Mouse (Mus musculus): ENCODE data around the gene Serpina1f.

Gene Serpina1f

GRCm38 (mm10) chr12:103660076-103660475 is 35.3 kb downstream of the Serpina1f start:
- DNase-seq = no peak

GRCm38 (mm10) chr12:103659171-103659570 is 36.2 kb downstream of the Serpina1f start:
- no peak for DNase-seq

- DNase-seq = no peak
Measured at GRCm38 (mm10) chr12:103657991-103658390, 37.3 kb downstream of the Serpina1f start.

- no peak for DNase-seq
Measured at GRCm38 (mm10) chr12:103656848-103657626, 38.3 kb downstream of the Serpina1f start, which contains the start of gene Serpina6. TSS of gene Serpina6 (minus strand) at chr12:103657212.

GRCm38 (mm10) chr12:103655123-103656044 is 39.9 kb downstream of the Serpina1f start:
- DNase-seq = no peak

- no peak for DNase-seq
Measured at GRCm38 (mm10) chr12:103653836-103654235, 41.5 kb downstream of the Serpina1f start.

GRCm38 (mm10) chr12:103646314-103646713 is 49.0 kb downstream of the Serpina1f start:
- no peak for DNase-seq

GRCm38 (mm10) chr12:103644601-103645000 is 50.7 kb downstream of the Serpina1f start:
- no peak for DNase-seq

- no peak for DNase-seq
Measured at GRCm38 (mm10) chr12:103643818-103644217, 51.5 kb downstream of the Serpina1f start.

- peak; percentile 20 to 46 for DNase-seq
Measured at GRCm38 (mm10) chr12:103643336-103643735, 52.0 kb downstream of the Serpina1f start.
